Mouse (Mus musculus) stomach, postnatal 0 days (tissue): ENCODE measurements around the gene Rasgef1b.

Source experiments
- CTCF ChIP-seq: IDR thresholded peaks from 2 replicates; pipeline ENCODE4 v1.5.1; 2016; ENCODE audit warnings: antibody characterized with exemption, low read depth, mild to moderate bottlenecking, moderate library complexity
- EP300 ChIP-seq: optimal IDR thresholded peaks from 2 replicates; pipeline ENCODE3; 2016; ENCODE audit warnings: antibody characterized with exemption

DNA sequence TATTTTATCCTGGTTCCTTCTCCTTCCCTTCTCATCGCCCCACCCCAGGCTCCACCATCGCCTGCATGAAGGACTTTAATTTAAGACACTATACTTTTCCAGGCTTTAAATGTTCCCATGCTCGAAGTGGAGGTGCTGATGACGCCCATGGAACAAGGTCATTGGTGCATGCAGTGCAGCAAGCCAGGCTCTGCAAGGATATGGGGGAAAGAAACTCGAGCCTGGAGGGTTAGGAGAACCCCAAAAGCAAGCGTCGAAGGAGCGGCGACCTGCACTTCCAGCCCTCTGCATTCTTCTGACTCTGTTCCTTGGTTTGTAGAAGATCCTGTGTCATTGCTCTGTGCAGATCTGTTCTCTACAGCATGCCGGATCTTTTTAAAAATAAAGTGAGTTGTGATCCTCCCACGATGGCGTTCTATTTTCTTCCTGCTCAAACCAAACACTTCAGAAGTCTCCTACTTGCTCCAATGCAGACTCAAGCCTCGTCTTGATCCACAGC is 345.0 kb downstream of the Rasgef1b start:
- no peak for TF ChIP-seq CTCF
- TF ChIP-seq EP300, result no peak
